Mouse (Mus musculus): ENCODE results near the gene Ak4.

- TF ChIP-seq CEBPB (IDR thresholded peaks at IDR 0.05; ENCODE audit: insufficient read depth, poor library complexity, severe bottlenecking), result no peak
- TF ChIP-seq E2F4 (IDR thresholded peaks at IDR 0.05; ENCODE audit: insufficient read depth), result no peak
- no peak for TF ChIP-seq POLR2A (IDR thresholded peaks at IDR 0.05; ENCODE audit: insufficient read length, low read depth)
- TF ChIP-seq POLR2AphosphoS2 (IDR thresholded peaks at IDR 0.05; ENCODE audit: insufficient read length, low read depth), result no peak
Measured at GRCm38 (mm10) chr4:101430000-101430399, 10.9 kb downstream of the Ak4 start.

All from myocyte (in vitro differentiated cells).